In the genomic region with DNA sequence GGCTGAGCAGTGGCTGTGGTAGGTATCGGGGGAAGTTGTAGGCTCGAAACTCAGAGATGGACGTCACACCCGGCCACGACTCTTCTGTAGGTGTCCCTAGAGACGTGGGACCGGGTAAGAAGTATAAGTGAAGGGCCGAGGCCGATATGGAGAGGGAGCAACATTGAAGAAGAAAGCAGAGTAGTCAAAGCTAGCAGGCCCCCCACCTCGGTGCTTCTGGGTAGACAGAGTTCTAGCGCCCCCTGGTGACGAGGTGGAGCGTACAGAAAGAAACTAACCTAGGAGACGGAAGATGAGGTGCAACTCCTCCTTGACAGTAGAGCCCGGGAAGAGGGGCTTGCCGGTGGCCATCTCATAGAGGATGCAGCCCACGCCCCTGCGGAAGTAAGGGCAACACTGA, we compare ENCODE assay signal across 8 mouse cellular contexts. TPM values are rescaled to one million over a fixed set of nuclear protein-coding genes. Genes with fewer than 3 reads are reported as not detected.
DNase-seq lines count a peak whose midpoint lies in the region; ATAC-seq and TF ChIP-seq lines count a peak whose summit lies in the region.
"Had no signal": no experiment of that assay in that cellular context is flagged by ENCODE, and none has a peak within 500 bp of the region (broad histone marks: within the 10 kb centered on the region; RNA-seq: fewer than 3 reads in every experiment).

No protein-coding gene starts in this region.

- H3K27me3 ChIP-seq in forebrain, postnatal 0 days (ENCODE audit: insufficient read depth, low read length) = no peaks in the 10 kb centered on the region
- H3K27me3 ChIP-seq in small intestine, adult 2 months (ENCODE audit: control insufficient read depth, insufficient read depth, low read length) = no peaks in the 10 kb centered on the region
- H3K27me3 ChIP-seq: heart, embryonic 15.5 days had no signal

- H3K9ac ChIP-seq in forebrain, postnatal 0 days = no peak overlapping the region
- H3K9ac ChIP-seq: heart, embryonic 15.5 days had no signal

- no peak overlapping the region for H3K4me3 ChIP-seq in forebrain, postnatal 0 days (ENCODE audit: low read depth, low read length)
- no peak overlapping the region for H3K4me3 ChIP-seq in small intestine, adult 2 months (ENCODE audit: low read depth, low read length)
- H3K4me3 ChIP-seq: heart, embryonic 15.5 days had no signal

- no peak for TF ChIP-seq POLR2A in small intestine, adult 2 months (IDR thresholded peaks at IDR 0.05; ENCODE audit: low read depth, low read length)

- peak; percentile 73 for TF ChIP-seq CTCF in forebrain, postnatal 0 days (IDR thresholded peaks at IDR 0.05; ENCODE audit: low read depth)
- peak; percentile 80; the same call in 1 of the 2 replicates for TF ChIP-seq CTCF in small intestine, adult 2 months (IDR thresholded peaks at IDR 0.05; ENCODE audit: extremely low read depth, insufficient read length, insufficient replicate concordance, low read depth, low read length)

- 22% methylated on average over 18 of the region's 18 CpGs for WGBS in forebrain, postnatal 0 days
- WGBS in small intestine, adult 2 months = 48% methylated on average over 18 of the region's 18 CpGs

- no peaks in the 10 kb centered on the region for H3K36me3 ChIP-seq in forebrain, postnatal 0 days (ENCODE audit: insufficient read depth)
- H3K36me3 ChIP-seq in small intestine, adult 2 months (ENCODE audit: control insufficient read depth, insufficient read depth, low read length) = peaks cover 63% of the 10 kb centered on the region
- H3K36me3 ChIP-seq: heart, embryonic 15.5 days had no signal

- H3K4me2 ChIP-seq in forebrain, postnatal 0 days (ENCODE audit: low read depth) = no peak overlapping the region
- H3K4me2 ChIP-seq: heart, embryonic 15.5 days had no signal

- H3K9me3 ChIP-seq in forebrain, postnatal 0 days (ENCODE audit: low read length) = no peaks in the 10 kb centered on the region
- H3K9me3 ChIP-seq: heart, embryonic 15.5 days had no signal

- no peak for ATAC-seq in forebrain, postnatal 0 days
- ATAC-seq in inflammation-experienced regulatory T-cells, adult 6 months = peak; percentile 43

- no peak overlapping the region for H3K27ac ChIP-seq in forebrain, postnatal 0 days (ENCODE audit: low read depth, low read length)
- H3K27ac ChIP-seq in small intestine, adult 2 months (ENCODE audit: insufficient read depth, low read depth, low read length) = no peak overlapping the region
- H3K27ac ChIP-seq: heart, embryonic 15.5 days had no signal

- DNase-seq in A20 (ENCODE audit: low read depth, low spot score) (peak; percentile 87), ES-CJ7 (ENCODE audit: low read depth, low spot score) (peak; percentile 82)
- DNase-seq in cerebellum, adult 11-12 months = peak; percentile 74
- DNase-seq in forebrain, postnatal 0 days = peak; percentile 79
- DNase-seq in lung, postnatal 25 days (ENCODE audit: low spot score) = peak; percentile 47

- H3K4me1 ChIP-seq in forebrain, postnatal 0 days (ENCODE audit: insufficient read depth) = no peaks in the 10 kb centered on the region
- peaks cover 17% of the 10 kb centered on the region; the same call in 1 of the 2 replicates for H3K4me1 ChIP-seq in small intestine, adult 2 months (ENCODE audit: control insufficient read depth, insufficient read depth, insufficient read length, low read length)

RNA-seq across cellular contexts. Expression of a gene that starts 22.9 kb away (rescaled TPM):
- total RNA-seq in forebrain, postnatal 0 days (2014; rRNA removed) = 2.6 and 3.2 TPM in 2 replicates
- polyA plus RNA-seq in forebrain, postnatal 0 days (2015; fragmentation: Nextera tagmentation; extraction: Ambion mirVana) = 0.70 and 1.2 TPM in 2 replicates
- not detected for polyA plus RNA-seq in inflammation-experienced regulatory T-cells, adult 6 months (2017; shearing (Covaris generic))
- 84.2 and 133 TPM in 2 replicates for polyA plus RNA-seq in small intestine, adult 2 months (2012; rRNA removed)

RNA-seq across cellular contexts. Expression of a gene that starts 48.7 kb away (rescaled TPM):
- 2.8 and 3.2 TPM in 2 replicates for total RNA-seq in forebrain, postnatal 0 days (2014; rRNA removed)
- polyA plus RNA-seq in forebrain, postnatal 0 days (2015; fragmentation: Nextera tagmentation; extraction: Ambion mirVana) = 4.6 and 8.1 TPM in 2 replicates
- polyA plus RNA-seq in inflammation-experienced regulatory T-cells, adult 6 months (2017; shearing (Covaris generic)) = 10 to 100 TPM; 34.3 to 43.4 (median 41.3) TPM
- 14.0 and 28.0 TPM in 2 replicates for polyA plus RNA-seq in small intestine, adult 2 months (2012; rRNA removed)

Comparison
In these comparisons a context has a peak if more than half of its experiments do, and no peak if none do; other contexts are left out.
1. RNA of a gene that starts 22.9 kb away (polyA plus RNA-seq): 84.2 to 133 TPM in small intestine, adult 2 months; 0.70 to 1.2 TPM in forebrain, postnatal 0 days and not detected in inflammation-experienced regulatory T-cells, adult 6 months; every median in the first group is over 10 times any median in the second.
2. Peak in every context shown above with its lines, with median percentiles within 50 percentile points of each other: DNase-seq.